Mouse (Mus musculus): ENCODE measurements around the gene Zfp568. TPM values are rescaled to one million over a fixed set of nuclear protein-coding genes. Genes with fewer than 3 reads are reported as not detected.

The Zfp568 gene
- total and polyA plus RNA-seq, 3 experiments = 10.6 to 12.6 (median 11.5) TPM

DNA sequence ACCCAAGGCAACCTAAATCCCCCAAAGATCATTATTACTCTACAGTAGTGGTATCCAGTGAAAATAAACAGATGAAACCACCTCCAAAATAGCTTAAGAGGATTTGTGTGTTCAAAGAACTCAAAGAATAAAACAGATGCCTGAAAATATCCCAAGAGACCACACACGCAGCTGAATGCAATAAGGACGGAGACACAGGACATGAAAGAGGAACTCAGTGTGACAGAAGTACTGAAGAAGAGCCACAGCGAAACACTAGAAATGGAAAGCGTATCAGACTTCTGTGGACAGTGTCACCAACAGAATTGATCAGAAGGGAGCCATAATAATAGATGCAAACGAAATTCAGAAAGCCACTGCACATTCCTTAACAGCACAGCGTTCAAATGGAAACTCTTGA, 44.9 kb upstream of the Zfp568 start:
- TF ChIP-seq ETS1 (conservative IDR thresholded peaks at IDR 0.05; ENCODE audit: low read depth, low read length) (no peak), KAT2A (IDR thresholded peaks at IDR 0.05; ENCODE audit: insufficient replicate concordance, low read length) (no peak), IRF4 (IDR thresholded peaks at IDR 0.05; ENCODE audit: low read depth, low read length) (peak; percentile 36; the same call in 1 of the 2 replicates), EP300 (IDR thresholded peaks at IDR 0.05; ENCODE audit: low read length) (peak; percentile 63), TCF12 (IDR thresholded peaks at IDR 0.05; ENCODE audit: low read depth, low read length) (0 out of 2 replicates have a peak, but pooled peaks have one; percentile 39), MEF2A (IDR thresholded peaks at IDR 0.05; ENCODE audit: borderline replicate concordance, low read depth, low read length) (0 out of 2 replicates have a peak, but pooled peaks have one; percentile 25), SIN3A (IDR thresholded peaks at IDR 0.05; ENCODE audit: low read length) (peak; percentile 46; the same call in 1 of the 2 replicates)
- peak; percentile 46 for DNase-seq (ENCODE audit: extremely low read depth)
- Histone ChIP-seq H3K4me3 (replicated peaks in 1 of 3; ENCODE audit: low read depth in 2 of 3, low read length in 2 of 3, poor library complexity in 1 of 3) (no peak overlapping the region), H3K27ac (ENCODE audit: insufficient read depth, low read depth) (no peak overlapping the region), H3K36me3 (replicated peaks in 1 of 2; ENCODE audit: control insufficient read depth in 1 of 2, insufficient read depth in 1 of 2, low read length in 1 of 2) (peaks cover 37 to 71% of the 10 kb centered on the region in 2 experiments), H3K4me2 (ENCODE audit: insufficient read depth, low read depth, poor library complexity, severe bottlenecking) (peak overlapping the region; percentile 10; the same call in 1 of the 2 replicates), H3K4me1 (ENCODE audit: control insufficient read depth in 1 of 2, insufficient read depth in 2 of 2) (peaks cover 15 to 29% of the 10 kb centered on the region in 2 experiments), H3K9ac (ENCODE audit: insufficient read depth, low read depth) (peak overlapping the region; percentile 33; the same call in 1 of the 2 replicates), H3K9me3 (replicated peaks; ENCODE audit: low read length) (no peaks in the 10 kb centered on the region), H3K27me3 (replicated peaks) (no peaks in the 10 kb centered on the region), H3K79me2 (replicated peaks; ENCODE audit: control insufficient read depth, extremely low read depth, insufficient read depth, poor library complexity, severe bottlenecking) (no peaks in the 10 kb centered on the region)
- in situ Hi-C loops (cut with MboI; ENCODE audit: low pct_ligation_motif_present, low pct_unique_long_range_greater_than_20kb, low sequenced_read_pairs) = no loop called here
- dilution Hi-C loops (cut with MboI; ENCODE audit: extremely low pct_ligation_motif_present, extremely low pct_unique_long_range_greater_than_20kb, low sequenced_read_pairs) = no loop called here

DNA sequence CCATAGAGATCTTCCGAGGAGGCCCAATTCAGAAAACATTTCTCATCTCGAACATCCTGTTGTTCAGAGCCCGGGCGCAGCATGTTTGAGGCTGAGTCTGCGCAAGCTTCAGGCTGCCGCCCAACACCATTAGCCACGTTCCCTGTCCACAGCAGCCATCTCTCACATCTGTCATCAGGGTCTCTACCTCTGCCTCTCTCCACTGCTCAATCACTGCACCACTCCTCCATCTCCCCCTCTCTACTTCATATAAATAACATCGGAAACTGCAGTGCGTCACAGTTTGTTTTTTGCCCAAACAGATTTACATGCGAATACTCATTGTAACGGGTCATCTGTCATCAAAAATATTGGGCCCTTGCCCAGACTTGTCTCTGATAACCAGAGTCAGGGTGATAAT, 42.7 kb upstream of the Zfp568 start:
- no peaks in the 10 kb centered on the region for H3K9me3 ChIP-seq (replicated peaks; ENCODE audit: low read length)
- no peaks in the 10 kb centered on the region for H3K27me3 ChIP-seq (replicated peaks)
- dilution Hi-C loops (cut with MboI; ENCODE audit: extremely low pct_ligation_motif_present, extremely low pct_unique_long_range_greater_than_20kb, low sequenced_read_pairs) (no loop called here), in situ Hi-C loops (cut with MboI; ENCODE audit: low pct_ligation_motif_present, low pct_unique_long_range_greater_than_20kb, low sequenced_read_pairs) (no loop called here)
- no peaks in the 10 kb centered on the region for H3K79me2 ChIP-seq (replicated peaks; ENCODE audit: control insufficient read depth, extremely low read depth, insufficient read depth, poor library complexity, severe bottlenecking)
- TF ChIP-seq NRF1 (IDR thresholded peaks at IDR 0.05; ENCODE audit: low read depth, low read length) (no peak), USF2 (conservative IDR thresholded peaks at IDR 0.05; ENCODE audit: low read depth, low read length) (no peak), ELF1 (IDR thresholded peaks at IDR 0.05; ENCODE audit: low read depth, low read length) (no peak), TBP (conservative IDR thresholded peaks at IDR 0.05; ENCODE audit: low read depth, low read length) (no peak), JUND (conservative IDR thresholded peaks at IDR 0.05; ENCODE audit: low read depth, low read length) (no peak), MXI1 (IDR thresholded peaks at IDR 0.05; ENCODE audit: low read depth, low read length) (no peak), HCFC1 (IDR thresholded peaks at IDR 0.05; ENCODE audit: low read depth, low read length) (no peak), CTCF (conservative IDR thresholded peaks at IDR 0.05 in 1 of 2, IDR thresholded peaks at IDR 0.05 in 1 of 2; ENCODE audit: low read depth in 2 of 2, low read length in 2 of 2) (no peak), ZKSCAN1 (IDR thresholded peaks at IDR 0.05; ENCODE audit: borderline replicate concordance, low read depth, low read length) (no peak)
- no peak for DNase-seq (ENCODE audit: extremely low read depth)
- H3K4me1 ChIP-seq (ENCODE audit: control insufficient read depth in 1 of 2, insufficient read depth in 2 of 2) = peaks cover 15 to 29% of the 10 kb centered on the region in 2 experiments
- no peak overlapping the region for H3K27ac ChIP-seq (ENCODE audit: insufficient read depth, low read depth)
- H3K4me3 ChIP-seq (replicated peaks in 1 of 3; ENCODE audit: low read depth in 2 of 3, low read length in 2 of 3, poor library complexity in 1 of 3) = no peak overlapping the region
- no peak overlapping the region for H3K9ac ChIP-seq (ENCODE audit: insufficient read depth, low read depth)
- H3K36me3 ChIP-seq (replicated peaks in 1 of 2; ENCODE audit: control insufficient read depth in 1 of 2, insufficient read depth in 1 of 2, low read length in 1 of 2) = peaks cover 22 to 56% of the 10 kb centered on the region in 2 experiments
- H3K4me2 ChIP-seq (ENCODE audit: insufficient read depth, low read depth, poor library complexity, severe bottlenecking) = no peak overlapping the region

All from CH12.LX (cell line).